Mouse (Mus musculus): ENCODE measurements around the gene Ghr.

Ghr gene

DNA sequence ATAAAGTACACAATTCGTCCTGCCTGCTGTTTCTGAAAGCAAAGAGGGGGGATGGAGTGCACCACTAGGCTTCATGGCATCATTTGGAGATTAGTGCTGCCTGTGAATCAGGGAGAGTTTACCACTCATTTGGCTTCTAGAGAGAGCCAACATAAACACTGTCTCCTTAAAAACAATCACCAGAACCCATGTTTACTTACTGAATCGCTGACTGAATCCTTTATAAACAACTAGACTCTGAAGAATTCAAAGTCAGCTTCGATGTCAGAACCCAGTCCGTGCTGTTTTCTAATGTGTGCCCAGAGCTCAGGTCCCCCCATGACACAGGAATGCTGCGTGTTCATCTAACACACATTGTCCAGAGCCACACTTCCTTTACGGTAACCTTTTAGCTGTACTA lies 201.9 kb downstream of the Ghr start:
- DNase-seq (ENCODE audit: low spot score) = no peak

DNA sequence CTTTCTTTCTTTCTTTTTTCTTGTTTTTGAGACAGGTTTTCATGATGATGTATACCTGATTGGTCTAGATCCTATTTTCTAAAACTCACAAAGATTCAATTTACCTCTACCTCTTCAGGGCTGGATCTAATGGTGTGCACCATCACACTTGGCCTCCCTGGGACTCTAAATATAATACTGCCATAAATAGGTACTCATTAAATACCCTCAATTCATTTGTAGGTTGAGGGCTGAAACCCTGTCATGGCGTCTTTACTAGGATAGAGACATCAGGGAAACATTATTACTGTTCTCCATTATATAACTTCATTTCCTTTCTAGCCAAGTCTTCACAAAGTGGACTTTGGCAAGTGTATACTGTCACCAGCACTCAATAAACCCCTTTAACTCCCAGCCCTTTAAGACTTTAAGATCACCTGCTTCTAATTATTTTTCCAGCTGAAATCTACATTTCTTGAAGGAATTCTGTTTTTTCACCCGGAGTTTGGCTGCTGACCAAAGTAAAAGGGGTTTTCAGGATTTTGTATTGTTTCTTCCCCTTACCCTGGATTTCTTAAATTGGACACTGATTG lies 214.9 kb downstream of the Ghr start:
- DNase-seq (ENCODE audit: low spot score) = no peak

DNA sequence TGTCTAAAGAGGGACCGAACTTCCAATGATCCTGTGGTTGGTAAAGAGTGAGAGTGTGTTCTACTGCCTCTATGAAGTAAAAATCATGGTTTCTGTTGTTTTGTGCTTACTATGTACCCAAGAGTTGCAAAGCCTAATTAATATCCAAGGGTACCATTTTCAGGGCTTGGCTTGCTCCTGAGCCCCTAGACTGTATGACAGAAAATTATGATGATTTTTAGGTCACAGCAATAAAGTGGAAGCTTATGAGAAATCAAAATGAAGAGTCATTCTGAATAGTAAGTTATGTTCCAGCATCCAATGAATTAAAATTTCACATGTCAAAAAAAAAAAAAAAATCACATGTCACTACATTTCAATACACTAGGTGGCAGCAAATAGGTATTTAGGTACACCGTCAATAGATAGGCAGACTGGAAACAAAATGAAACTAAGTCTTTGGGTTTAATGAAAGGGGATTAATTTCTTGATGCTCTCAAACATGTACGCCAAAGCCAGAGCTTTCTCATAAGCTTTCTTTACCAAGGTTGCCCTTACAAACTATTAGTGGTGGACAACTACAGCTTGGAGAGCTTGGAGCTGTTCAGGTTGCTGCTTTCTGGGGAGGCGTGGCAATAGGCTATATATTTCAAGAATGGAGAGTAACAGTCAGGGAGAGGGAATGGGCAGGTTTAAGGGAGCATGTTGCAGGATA lies 227.1 kb downstream of the Ghr start:
- DNase-seq (ENCODE audit: low spot score) = no peak

DNA sequence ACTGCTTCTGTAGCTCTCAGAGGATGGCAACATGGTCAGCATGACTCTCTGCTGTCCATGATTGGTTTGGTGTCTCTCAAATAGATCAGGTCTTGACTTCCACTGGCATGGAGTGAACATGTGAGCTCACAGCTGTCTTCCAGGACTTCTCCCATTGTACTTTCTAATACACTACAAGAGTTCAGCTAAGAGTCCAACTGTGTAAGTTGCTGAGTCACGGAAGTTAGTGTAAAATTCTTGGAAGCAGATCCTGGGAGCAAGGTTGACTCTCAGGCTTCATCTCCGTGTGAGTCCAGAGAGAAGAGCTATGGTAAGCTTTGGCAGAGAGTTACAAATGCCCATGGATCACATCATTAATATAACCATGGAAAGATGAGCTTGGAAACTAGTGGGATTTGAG lies 229.6 kb downstream of the Ghr start:
- DNase-seq (ENCODE audit: low spot score) = no peak

DNA sequence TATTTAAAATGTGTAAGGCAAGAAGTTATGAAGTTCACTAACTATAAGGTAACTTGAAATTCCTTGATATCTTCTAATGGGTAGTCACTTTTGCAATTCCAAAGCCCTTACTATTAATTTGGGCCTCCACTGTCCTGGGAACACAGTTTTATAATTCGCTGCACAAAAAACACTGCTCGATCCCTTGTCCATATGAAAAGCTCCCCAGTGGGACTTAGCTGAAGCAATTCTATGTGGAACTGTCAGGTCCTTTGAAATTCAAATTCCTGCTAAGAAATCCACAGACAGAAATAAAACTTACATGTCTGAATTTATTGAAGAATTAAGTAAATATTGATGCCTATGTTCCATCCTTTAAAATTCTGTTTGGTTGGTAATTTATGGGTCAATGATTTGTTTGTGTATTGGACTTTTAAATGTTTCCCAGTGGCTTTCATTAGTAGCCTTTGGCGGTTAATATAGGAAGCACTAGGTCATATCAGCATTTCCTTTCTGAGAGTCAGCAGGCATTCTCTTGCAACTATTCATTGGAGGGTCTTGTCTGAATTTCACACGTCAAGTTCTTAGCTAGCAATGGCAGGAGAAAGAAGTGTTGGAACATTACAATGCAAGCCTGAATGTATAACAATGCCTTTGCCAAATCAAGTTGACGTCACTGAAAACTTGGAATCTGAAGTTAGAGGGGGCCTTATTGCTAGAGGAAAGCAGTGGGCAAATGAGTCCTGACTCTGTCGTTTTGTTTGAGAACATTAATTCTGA lies 233.8 kb downstream of the Ghr start:
- DNase-seq (ENCODE audit: low spot score) = no peak

DNA sequence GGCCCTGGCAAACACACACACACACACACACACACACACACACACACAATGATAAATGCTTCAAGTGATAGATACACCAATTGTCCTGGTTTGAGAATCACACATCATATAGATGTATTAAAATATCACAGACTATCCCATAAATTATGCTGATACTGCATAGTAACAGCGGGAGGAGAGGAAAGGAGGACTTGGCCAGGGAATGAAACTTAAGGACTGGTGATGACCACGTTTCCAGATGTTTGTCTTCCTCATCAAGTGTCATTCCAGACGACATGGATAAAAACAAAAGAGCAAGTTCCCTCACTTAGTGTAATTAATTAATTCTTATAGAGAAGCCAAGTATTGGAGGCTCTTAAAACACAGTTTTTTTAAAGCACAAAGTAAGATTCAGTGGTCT lies 236.6 kb downstream of the Ghr start:
- no peak for DNase-seq (ENCODE audit: low spot score)

DNA sequence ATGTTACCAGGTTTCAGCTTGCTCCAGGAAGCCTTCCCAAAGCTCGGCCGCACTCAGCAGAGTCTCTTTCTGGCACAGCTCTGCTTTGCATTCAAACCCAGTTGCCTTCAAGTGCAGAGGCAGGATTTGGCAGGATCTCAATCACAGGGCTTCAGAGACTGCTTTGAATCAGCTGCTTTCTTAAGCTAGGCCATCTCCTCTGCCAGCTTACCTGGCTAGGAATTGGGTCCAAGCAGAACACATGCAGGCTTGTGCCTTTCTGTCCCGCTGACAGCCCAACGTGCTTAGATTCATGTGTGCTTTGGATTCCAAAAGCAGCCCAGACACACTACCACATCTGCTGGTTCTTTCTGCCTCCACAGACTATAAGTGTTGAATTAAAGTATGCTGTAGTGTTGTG lies 238.7 kb downstream of the Ghr start:
- DNase-seq (ENCODE audit: low spot score) = peak; percentile 29

DNA sequence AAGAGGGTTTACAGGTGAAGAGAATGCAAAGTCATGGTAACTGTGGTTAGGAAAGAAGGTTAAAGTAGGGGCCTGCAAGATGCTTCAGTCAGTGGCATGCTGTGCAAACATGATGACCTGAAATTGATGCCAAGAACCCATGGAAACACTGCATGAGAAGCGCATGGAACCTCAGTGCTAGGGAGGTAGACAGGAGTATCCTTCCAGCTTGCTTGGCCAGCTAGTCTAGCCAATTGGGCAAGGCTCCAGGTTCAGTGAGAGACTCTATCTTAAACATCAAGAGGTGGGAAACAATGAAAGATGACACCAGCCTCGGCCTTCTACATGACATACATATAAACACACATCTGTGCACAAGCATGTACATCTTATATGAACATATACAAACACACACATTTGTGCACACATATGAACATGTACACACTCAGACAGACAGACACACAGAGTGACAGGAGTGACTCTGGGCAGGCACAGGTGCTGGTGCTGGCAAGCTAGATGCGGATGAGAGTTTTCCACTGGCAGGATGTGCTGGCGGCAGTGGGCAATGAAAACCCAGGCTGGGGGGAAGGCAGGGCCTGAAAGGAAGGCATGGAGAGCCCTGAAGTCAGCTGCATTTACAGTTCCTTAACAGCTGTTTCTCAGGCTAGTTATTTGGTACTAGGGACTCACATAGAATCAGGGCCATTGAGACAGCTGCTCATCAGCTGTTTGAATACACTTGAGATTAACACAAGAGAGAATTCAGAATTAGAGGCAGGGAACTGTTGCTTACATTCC lies 241.3 kb downstream of the Ghr start:
- no peak for DNase-seq (ENCODE audit: low spot score)

DNA sequence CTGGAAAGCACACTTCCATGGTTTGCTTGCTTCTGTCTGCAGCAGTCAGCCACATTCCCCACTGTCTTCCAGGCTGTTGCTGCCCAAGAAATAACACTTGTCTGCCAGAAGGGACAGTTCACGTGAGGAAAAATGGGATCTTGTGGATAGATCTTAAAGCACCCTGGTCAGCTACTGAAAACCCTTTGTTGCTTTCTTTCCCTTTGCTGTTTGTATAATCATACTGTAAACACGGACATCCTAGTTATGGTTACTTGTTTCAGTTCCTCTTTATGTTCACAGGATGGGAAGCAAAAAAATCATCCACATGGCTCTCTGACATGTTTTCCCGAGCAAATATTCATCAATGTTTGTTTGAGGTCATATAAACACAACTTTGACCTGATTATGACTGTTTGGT lies 243.4 kb downstream of the Ghr start:
- DNase-seq (ENCODE audit: low spot score) = no peak

DNA sequence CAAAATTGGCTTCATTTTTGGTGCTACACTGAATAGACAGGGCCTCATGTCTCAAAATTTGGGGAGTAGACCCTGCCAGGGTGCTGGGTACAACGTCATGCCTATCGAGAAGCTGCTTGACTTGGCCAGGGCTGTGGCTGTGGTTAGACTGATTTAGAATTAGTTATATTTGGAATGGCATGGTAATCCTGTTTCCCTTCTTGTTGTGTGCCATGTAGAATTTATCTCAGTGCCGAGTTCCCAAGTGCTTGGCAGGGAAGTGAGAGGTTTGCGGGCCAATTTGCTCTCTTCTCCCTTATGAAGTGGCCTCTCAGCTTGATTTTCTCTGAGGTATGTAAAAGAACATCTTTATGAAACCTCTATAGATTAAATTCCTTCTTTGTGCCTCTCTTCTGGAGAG lies 250.8 kb downstream of the Ghr start:
- DNase-seq (ENCODE audit: low spot score) = no peak

DNA sequence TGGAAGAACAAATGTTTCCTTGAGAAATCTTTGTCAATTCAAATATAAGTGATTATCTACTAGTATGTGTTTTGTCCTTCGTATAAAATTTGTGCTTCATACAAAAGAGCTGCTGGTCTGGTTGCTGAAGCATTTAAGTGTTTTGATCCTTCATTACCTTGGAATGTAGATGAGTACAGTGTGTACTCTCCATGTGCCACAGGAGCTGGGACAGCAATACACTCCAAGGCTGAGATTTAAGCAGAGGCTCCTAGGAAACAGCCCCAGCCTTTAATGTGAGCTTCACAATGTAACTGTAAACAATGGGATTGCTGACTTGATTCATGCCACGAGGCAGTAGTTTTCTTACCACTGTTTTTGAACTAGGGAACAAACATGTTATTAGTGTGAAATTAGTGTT lies 251.5 kb downstream of the Ghr start:
- no peak for DNase-seq (ENCODE audit: low spot score)

DNA sequence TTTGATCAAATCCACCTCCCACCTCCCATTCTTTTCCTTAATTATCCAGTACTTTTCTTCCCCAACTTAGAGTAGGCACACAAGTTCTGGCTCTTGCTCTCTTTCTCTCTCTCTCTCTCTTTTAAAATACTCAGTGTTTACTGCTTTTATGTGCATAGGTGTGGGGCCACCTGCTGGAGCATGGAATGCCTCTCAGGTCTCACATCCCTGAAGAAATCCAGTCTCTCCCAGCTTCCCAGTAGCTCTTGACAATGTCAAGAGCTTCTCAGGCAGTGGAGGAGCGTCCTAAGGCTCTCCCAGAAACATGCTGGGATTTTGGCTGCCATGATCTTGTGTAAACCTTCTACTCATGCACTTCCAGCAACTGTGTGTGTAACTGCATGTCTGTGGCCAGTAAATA lies 253.0 kb downstream of the Ghr start:
- DNase-seq (ENCODE audit: low spot score) = no peak

DNA sequence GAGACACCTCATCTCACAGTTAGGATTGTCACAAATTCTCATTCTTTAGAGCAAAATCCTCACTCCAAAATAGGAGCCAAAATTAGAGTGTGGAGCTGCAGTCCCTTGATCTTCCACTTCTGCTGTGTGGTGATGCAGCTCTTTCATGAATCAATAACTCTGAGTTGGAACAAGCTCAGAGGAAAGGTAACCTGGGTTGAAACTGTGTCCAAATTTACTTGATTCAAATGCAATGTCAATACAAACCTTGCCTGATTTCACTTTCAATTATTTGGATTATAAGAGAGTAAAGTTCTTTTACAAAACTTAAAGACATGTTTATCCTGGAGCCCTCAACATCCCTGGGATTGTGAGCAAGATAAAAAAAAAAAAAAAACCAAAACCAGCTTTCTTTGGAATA lies 260.3 kb downstream of the Ghr start:
- DNase-seq (ENCODE audit: low spot score) = no peak

DNA sequence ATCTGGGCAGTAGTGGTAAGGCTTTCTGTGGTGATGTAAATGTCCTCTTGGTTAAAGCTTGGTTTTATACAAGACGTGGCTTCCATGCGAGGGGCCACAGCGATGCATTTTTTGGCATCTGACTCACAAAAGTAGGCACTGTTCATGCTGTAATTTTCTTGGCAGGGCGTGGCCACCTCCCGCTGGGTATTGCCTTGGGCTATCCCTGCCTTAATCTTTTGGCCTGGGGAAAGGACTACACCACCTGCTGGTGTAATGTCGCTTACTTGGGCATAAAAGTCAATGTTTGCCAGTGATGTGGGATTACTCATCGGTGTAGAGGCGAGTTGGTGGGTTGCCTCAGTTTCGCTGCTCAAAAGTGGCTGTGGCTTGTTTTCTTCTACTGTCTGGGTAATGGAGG lies 263.4 kb downstream of the Ghr start:
- DNase-seq (ENCODE audit: low spot score) = no peak

DNA sequence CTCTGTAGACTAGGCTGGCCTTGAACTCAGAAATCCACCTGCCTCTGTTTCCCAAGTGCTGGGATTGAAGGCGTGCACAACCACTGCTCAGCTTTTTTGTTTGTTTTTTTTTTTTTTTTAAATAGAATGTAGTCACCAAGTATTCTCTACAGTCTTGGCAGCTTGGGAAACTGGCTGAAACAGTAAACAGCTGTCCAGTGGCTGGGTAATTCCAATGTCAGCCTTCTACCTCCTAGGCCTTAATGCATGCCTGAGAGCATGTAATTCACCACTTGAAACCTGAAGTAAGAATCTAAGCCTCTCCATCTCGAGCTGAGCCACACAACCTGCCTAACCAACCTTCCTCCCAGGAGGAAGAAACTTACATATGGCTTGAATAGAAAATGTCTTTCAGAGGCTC lies 266.7 kb downstream of the Ghr start:
- DNase-seq (ENCODE audit: low spot score) = no peak

DNA sequence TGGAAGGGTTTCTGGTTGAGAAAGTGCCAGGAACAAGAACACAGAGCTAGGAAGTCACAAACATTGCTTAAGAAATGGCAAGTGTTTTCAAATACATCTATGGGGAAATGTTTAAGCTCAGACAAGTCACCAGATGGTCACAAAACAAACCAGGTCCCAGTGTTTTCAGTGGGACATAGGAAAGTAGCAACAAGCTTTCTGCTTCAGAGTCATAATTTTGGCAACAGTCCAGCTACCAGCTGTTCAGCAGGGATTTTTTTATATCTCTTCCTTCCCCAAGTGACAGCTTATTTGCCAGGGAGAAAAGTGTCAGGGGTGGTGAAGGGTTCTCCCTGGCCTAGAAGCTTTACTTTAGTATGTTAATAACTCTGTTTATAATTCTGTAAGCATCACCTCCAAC lies 270.4 kb downstream of the Ghr start:
- no peak for DNase-seq (ENCODE audit: low spot score)

DNA sequence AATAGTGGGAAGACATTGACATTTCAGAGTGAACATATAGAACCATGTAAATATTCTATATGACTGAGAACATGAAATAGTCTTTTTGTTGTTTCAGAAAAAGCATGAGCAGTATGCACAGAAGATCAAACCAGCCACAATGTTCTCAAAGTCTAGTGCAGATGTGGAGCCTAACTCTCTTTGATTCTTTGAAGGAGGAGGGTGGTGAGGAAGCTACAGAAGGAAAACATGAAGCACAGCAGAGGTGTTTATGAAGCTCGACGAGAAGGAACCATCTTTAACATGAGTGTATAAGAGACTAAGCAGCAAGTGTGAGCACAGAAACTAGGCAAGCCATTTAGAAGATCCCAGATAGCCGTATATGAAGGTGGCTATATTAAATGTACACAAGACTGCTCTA lies 273.4 kb downstream of the Ghr start:
- no peak for DNase-seq (ENCODE audit: low spot score)

DNA sequence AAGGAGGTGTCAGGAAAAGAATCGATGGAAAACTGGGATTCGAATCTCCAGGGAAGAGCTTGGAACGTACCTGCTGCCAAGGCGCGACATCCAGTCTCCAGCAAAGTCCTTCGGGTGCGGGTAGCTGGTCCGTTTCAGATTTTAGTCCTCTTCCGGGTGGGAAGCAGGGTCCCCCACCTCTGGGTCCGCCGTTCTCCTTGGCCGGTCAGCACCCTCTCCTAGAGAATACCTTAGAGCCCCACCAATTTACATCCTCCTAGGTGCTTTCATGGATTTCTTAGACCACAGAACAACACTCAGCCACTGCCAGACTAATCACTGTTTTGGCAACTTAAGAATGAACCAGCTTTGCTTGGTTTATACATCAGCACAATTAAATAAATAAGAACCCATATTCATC lies 279.9 kb downstream of the Ghr start, which contains the start of gene Ccdc152:
Gene Ccdc152, minus strand, starts transcription at position 101 of the 400 bp plus-strand sequence.
- DNase-seq (ENCODE audit: low spot score) = no peak

DNA sequence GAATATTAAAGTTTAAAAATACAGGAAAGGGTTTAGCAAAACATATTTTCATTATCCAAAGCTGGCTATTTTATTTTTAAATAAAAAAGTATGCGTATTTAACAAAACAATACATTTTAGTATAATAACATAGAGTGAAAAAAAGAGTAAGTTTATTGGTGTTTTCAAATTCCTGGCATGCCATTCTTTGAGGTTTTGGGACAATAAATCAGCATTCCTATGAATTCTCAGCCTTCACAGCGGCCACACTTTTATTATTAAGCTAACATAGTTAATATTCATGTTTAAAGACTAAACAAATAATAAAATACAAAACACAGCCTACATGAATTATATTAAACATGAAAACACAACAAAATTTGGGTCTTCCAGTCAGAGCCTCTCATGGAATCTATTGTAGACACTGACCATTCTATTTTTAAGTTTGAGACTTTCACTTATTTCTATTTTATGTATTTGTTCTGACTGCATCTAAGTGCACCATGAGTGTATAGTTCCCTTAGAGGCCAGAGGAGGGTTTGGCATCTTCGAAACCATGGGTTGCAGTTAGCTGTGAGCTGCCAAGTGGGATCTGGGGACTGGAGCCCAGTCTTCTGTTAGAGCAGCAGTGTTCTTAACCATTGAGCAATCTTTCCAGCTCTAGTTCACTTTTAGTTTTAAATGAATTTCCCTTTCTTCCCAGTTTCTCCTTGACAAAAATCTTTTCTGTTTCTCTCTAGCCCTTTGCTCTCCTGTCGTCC lies 282.8 kb downstream of the Ghr start:
- no peak for DNase-seq (ENCODE audit: low spot score)

DNA sequence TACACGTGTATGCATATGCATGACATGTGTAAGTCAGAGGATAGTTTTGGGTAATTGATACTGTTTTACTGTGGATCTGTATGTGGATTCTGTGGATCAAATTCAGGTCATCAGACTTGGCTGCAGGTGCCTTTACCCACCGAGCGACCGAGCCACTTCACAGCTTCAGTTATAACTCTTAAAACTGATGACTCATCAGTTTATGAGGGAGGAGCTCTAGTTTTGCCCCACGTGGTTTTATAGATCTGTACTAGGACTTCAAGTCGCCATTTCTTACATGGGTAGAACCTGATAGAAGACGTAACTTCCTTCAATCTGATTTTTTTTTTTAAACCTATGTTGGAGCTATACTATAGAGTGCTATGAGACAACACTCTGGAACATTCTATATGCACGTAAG lies 285.7 kb downstream of the Ghr start:
- no peak for DNase-seq (ENCODE audit: low spot score)

DNA sequence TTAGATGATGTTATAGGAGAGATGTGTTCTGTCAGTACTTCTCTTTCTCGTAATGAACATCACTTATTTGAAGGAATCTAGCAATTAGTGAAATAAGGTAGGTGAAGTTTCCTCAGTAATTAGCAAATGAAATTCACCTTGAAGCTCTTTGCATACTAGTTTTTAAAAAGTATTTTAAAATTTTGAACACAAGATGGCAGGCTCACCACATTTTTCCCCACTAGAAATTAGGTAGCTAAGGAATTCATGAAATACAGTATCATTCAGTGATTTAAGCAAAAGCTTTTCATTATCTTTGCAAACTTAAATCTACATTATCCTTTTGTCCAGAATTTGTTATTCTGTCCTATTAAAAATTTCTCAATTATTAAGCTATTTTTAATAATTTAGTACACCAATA lies 287.3 kb downstream of the Ghr start:
- no peak for DNase-seq (ENCODE audit: low spot score)

DNA sequence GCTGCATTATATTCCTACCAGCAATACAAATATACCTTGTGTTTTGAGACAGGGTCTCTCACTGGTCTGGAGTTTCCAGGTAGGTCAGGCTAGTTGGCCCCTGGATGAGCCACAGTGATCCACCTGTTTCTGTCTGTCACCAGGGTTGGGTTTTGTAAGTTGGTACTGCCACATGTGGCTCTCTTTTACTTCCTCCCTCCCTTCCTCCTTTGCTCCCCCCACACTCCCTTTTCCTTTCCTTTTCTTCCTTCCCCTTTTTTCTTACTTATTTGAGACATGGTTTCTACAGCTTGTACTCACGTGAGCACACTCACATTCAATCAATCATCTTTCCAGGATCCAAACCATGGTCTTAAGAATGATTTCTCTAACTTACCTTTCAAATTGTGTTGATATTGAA lies 289.8 kb downstream of the Ghr start:
- DNase-seq (ENCODE audit: low spot score) = no peak
